Mouse (Mus musculus): Measurements from ENCODE around the gene Tbc1d4.

The Tbc1d4 gene

GRCm38 (mm10) chr14:101532090-101532695 lies 76.8 kb downstream of the Tbc1d4 start:
- no peak for DNase-seq (ENCODE audit: low spot score)

DNA sequence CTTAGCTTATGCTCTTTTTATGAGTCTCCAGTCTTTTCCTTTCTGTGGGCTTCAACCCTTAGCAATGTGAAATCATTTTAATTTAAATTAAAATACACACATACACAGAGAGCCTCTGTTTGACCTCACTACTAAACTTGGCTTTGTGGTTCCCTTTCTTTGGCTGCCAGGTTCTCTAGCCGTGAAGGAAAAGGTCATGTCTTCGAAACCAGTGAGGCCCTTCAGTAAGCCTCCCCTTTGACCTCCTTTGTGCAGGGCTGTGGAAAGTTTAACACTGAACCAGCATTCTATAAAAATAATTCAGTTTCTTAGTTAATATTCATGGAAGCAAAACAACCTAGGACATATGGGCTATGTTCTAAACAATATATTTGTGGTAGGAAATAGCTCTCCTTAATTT lies 78.5 kb downstream of the Tbc1d4 start:
- DNase-seq (ENCODE audit: low spot score): no peak

DNA sequence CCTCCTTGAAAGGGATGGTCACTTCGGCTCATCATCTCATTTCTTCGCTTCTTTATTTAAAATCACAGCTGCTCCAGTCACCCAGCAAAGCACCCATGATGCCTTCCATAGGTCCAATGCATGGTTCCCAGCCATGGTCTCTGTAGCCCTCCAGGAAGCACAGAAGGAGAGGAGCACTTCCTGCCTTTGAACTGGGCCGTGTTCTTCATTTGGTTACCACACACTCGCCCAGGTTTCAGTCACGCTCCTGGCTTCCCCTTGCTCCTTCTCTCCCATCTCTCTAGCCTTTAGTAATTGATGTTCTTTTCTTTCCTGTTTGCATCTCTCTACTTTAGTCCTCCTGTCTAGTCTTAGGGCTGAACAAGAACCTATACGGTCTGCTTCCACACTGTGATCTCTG lies 79.8 kb downstream of the Tbc1d4 start:
- DNase-seq (ENCODE audit: low spot score): no peak

DNA sequence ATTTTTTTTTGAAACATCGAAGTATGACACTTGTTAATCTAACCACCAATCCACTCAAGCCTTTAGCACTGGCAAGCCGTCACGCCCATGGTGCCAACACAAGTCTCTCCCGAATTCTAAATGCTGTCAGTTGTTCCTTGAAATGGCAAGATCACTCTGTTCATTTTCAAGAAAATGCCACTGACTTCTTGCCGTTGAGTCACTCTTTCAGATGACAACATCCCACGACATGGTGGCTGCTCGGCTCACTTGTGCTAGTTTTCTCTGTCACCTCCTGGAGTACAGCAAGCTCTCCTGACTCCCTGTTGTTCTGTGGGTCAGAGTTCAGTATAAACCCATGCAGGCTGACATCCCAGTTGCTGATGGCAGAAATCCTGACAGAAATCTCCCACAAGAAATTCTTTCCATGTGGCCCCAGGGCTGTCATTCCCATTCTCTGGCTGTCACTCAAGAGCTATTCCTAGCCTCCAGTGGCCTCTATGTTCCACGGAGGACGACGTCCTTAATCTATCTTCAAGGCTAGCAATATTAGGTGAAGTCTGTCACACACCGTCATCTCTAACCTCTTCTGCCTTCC lies 81.5 kb downstream of the Tbc1d4 start:
- no peak for DNase-seq (ENCODE audit: low spot score)

DNA sequence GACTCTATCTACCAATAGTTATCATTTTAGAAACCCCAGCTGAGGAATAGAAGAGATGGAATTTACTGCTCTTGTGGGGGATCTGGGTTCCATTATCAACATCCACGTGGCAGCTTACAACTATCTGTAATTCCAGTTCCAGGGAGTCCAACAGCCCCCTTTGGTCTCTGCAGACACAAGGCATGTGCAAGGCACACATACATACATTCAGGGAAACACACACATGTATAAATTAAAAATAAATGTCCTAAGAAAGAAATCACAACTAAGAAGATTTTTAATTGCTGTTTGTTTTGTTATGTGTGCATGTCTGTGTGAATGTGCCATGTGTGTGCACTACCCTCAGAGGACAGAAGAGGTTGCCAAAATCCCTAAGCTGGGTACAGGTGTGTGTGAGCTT lies 82.5 kb downstream of the Tbc1d4 start:
- no peak for DNase-seq (ENCODE audit: low spot score)

DNA sequence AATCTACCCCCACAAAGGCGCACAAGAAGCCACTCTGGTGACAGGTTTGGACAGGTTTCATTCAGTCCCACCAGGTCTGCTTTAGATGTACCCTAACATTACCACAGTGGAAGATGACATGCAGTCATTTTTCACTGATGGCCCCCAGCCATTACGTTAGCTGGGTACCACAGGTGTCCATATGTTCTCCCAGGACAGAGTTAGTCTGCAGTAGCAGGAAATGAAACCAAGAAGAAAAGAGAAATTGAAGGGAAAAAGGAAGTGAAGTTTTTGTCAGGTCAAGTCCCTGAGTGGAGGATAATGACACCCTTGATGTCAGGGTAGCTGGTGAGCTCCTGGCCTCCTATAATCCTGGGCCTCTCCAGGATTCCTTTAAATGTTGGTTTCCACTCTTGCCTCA lies 89.0 kb downstream of the Tbc1d4 start:
- no peak for DNase-seq (ENCODE audit: low spot score)

DNA sequence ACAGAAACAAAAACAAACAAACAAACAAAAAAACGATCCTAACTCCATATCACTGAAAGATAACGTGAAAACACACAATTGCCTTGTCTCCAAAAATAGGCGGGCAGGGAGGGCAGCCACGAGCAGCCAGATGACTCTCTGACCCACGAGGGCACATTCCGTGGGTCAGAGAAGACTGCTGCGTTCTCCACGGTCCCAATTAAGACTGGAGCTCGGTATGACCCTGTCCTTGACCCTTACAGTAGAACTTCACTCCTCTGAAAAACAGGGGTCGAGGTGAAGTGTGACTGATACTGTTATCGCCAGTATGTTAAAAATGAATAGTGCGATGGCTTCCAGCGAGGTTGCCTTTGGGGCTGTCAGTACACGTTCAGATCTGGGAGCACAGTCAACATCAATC lies 90.7 kb downstream of the Tbc1d4 start:
- no peak for DNase-seq (ENCODE audit: low spot score)

DNA sequence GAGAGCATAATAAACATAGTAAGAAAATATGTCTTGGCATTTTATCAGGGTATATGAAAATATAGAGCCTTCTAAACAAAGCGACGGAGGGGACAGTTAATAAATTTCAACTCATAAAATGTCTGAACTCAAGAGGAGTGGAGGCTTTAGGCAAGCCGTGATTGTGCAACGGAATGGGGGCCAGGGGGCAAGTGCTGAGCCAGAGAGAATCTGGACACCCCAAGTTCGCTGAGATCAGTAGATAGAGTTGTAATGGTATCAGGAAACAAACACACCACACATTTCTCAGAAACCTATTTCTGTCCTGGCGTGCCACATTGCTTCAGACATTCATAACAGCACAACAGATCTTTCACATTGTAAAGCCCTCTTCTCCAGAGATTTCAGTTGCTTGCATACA lies 91.2 kb downstream of the Tbc1d4 start:
- DNase-seq (ENCODE audit: low spot score): no peak

- DNase-seq (ENCODE audit: low spot score): no peak
These were observed 91.7 kb downstream of the Tbc1d4 start for GRCm38 (mm10) chr14:101517341-101517740.

DNA sequence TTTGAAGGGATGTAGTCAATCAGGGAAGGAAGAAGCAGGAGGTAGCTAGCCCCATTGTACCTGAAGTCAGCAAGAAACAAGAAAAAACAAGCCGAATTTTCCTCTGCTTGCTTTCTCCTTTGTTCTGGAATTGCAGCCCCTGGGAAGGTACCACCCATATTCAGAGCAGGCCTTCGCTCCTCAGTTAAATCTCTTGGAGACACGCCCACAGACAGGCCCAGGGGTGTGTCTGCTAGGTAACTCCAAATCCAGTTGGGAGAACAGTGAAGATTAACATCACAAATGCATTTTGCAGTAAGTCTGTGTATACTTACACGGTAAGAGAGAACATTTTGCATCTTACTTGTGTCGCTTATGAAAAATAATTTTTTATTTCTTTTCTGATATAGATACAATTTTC lies 92.1 kb downstream of the Tbc1d4 start:
- DNase-seq (ENCODE audit: low spot score): no peak

- DNase-seq (ENCODE audit: low spot score): no peak
These were observed 93.0 kb downstream of the Tbc1d4 start for GRCm38 (mm10) chr14:101516031-101516430.

- DNase-seq (ENCODE audit: low spot score): no peak
These were observed 93.7 kb downstream of the Tbc1d4 start for GRCm38 (mm10) chr14:101515271-101515670.

DNA sequence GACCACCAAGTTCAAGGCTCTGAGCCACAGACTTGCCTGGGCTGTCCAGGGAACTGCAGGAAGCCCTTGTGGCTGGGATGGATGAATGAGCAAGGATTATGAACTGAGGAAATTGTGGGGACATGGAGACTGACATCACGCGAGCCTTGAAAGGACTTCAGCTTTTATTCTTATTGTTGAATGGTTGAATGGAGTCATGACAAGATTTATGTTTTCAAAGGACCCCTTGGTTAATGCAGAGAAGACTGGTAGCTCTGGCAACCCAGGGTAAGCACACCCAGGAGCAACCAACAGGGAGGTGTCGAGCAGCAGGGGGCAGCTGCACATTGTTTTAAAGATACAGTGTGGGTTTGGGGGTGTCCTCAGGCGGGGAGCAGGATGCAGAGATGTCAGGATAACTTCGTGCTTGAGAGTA lies 94.4 kb downstream of the Tbc1d4 start:
- DNase-seq (ENCODE audit: low spot score): no peak

DNA sequence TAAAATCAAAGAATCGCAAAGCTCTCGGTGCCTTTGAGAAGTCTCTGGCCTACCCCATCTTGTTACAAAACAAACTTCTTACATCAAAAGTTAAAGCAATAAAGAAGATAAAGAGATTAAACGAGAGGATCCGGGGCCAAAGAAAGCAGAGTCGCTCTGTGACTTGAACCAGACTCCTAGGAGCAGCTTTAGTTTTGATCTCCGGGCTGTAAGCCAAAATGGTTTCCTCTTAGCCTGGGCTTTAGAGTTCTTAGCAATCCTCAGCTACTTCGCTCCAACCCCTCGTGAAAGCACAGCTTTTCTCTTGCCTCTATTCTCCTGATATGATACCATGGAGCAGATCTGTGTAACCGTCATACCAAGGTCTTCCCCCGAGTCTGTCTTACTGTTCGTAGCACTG lies 95.8 kb downstream of the Tbc1d4 start:
- DNase-seq (ENCODE audit: low spot score): no peak

GRCm38 (mm10) chr14:101511410-101511809 lies 97.6 kb downstream of the Tbc1d4 start:
- no peak for DNase-seq (ENCODE audit: low spot score)

- DNase-seq (ENCODE audit: low spot score): no peak
These were observed 98.3 kb downstream of the Tbc1d4 start for GRCm38 (mm10) chr14:101510540-101511313.

- DNase-seq (ENCODE audit: low spot score): no peak
These were observed 99.2 kb downstream of the Tbc1d4 start for GRCm38 (mm10) chr14:101509759-101510158.

DNA sequence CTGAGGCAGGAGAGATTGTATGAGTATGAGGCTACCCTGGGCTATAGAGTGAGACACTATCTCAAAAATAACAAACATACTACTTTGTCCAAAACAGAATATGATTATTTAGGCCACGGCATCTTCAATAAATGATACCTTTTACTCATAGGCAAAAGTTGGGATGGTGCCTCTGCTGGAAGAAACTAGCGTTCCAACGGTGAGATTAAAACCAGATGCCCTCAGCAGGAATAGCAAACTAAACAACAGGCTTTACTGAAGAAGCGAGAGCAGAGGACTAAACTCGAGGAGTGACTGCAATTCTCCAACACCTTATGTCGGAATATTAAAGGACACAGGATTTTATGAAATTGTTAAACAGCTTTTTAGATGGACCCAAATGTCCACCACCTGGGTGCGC lies 101.0 kb downstream of the Tbc1d4 start:
- no peak for DNase-seq (ENCODE audit: low spot score)

GRCm38 (mm10) chr14:101507146-101507545 lies 101.8 kb downstream of the Tbc1d4 start:
- no peak for DNase-seq (ENCODE audit: low spot score)

GRCm38 (mm10) chr14:101505805-101506204 lies 103.2 kb downstream of the Tbc1d4 start:
- no peak for DNase-seq (ENCODE audit: low spot score)

GRCm38 (mm10) chr14:101504473-101505200 lies 104.4 kb downstream of the Tbc1d4 start:
- DNase-seq (ENCODE audit: low spot score): no peak

DNA sequence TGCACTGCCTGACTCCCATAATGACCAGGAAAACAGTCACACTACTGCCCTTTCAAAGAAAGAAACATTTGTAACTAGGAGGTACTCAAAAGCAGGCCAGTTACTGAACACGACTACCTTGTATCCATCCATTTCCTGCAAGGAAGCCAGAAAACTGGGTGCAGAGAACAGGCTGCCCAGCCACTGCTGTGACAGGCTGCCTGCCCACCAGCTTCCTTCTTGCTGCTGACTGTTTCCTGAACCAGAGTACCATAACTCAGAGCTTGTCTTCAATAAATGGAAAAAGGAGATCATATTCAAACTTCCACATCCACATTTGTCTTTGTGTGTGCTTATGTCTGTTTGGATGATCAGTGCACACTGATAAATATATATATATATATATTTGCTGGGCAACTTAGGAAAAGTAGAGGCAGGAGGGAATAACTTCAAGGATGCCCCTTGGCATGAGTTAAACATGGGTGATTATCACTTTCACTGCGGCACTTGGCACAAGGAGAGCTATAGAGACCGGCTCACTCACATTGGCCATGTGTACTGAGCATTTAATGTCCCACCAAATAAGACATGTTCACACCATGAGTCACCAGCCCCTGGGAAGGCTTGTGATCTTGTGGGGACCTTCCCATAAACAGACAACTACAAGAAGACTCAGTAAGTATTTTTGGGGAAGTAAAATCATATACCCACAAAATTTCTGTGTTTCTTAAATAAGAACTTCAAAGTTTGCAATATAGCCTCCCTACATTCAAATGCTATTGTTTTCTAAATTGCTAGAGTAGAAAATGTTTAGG lies 105.6 kb downstream of the Tbc1d4 start:
- DNase-seq (ENCODE audit: low spot score): no peak

Data from ovary, postnatal 10 days (tissue).